Mouse (Mus musculus) macrophage (primary cell): Measurements from ENCODE around the gene Ube2j2. TPM values are rescaled to one million over a fixed set of nuclear protein-coding genes. Genes with fewer than 3 reads are reported as not detected.

Experiments
- H3K27ac ChIP-seq: fragments of 350-480 bp; formaldehyde crosslinking; 2 replicates; pipeline ENCODE4 v1.9.0; 2021
- H3K36me3 ChIP-seq: fragments of 350-480 bp; formaldehyde crosslinking; 2 replicates; pipeline ENCODE4 v1.9.0; 2021; ENCODE audit errors: inconsistent target
- H3K4me3 ChIP-seq: fragments of 350-480 bp; formaldehyde crosslinking; 2 replicates; pipeline ENCODE4 v1.9.0; 2021; ENCODE audit errors: inconsistent target
- H3K79me2 ChIP-seq: fragments of 350-480 bp; formaldehyde crosslinking; 2 replicates; pipeline ENCODE4 v1.9.0; 2021; ENCODE audit errors: inconsistent target
- WGBS: methylation state at CpG from one replicate; pipeline ENCODE4 v1.1.7; 2026; ENCODE audit warnings: inconsistent platforms; ENCODE audit not compliant: missing documents; 5-methylcytosine and 5-hydroxymethylcytosine counted together
- polyA plus RNA-seq: library from polyadenylated mRNA; stranded (reverse); fragments of 250-400 nt; gene quantifications from 3 replicates; pipeline ENCODE4 v1.2.4, GENCODE M21; 2018; ENCODE audit warnings: inconsistent platforms

Gene Ube2j2
- polyA plus RNA-seq, 1 experiment from 2014 or later, result 67.6 TPM

DNA sequence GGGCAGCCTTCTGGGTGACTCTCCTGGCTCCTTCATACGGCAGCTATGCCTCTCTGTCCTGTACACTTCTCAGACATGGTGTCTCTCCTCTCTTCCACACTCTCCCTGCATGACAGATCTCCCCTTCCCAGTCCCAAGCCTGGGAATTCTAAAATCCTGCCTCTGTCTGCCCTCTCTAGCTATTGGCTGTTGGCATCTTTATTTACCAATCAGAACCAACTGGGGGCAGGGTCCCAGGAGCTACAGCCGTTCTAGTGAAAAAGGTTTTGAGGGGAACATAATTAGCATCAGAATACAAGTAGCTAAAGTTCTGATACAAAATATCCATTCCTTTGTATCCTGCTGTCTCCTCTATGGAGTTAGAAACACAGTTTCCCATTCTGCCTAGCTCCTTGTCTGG, 40.2 kb downstream of the Ube2j2 start:
- no peaks in the 10 kb centered on the region for H3K79me2 ChIP-seq
- H3K27ac ChIP-seq, result no peak overlapping the region
- no peak overlapping the region for H3K4me3 ChIP-seq
- 48% methylated on average over 2 of the region's 2 CpGs for WGBS
- no peaks in the 10 kb centered on the region for H3K36me3 ChIP-seq

- Histone ChIP-seq H3K36me3 (peaks cover 4% of the 10 kb centered on the region; the same call in 1 of the 2 replicates), H3K4me3 (peak overlapping the region; percentile 10; the same call in 1 of the 2 replicates), H3K27ac (no peak overlapping the region), H3K79me2 (peaks cover 41% of the 10 kb centered on the region)
- WGBS, result 71% methylated on average over 22 of the region's 22 CpGs
Observed at GRCm38 (mm10) chr4:155991211-155991907, 47.7 kb downstream of the Ube2j2 start.

DNA sequence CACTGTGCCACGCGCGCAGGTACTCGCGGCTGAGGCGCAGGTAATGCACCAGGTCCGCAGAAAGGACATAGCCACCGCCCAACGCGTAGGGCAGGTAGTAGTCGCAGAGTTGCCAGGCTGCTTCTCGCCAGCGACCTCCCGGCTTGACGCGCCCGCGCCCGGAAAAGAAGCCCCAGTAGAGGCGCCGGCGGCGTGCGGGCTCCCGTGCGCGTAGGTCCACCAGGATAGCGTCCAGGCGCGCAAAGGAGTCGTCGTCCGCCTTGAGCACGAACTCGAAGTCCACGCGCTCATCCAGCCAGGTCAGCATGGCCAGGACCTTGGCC, 48.2 kb downstream of the Ube2j2 start:
- WGBS, result 15% methylated on average over 33 of the region's 37 CpGs
- Histone ChIP-seq H3K79me2 (peaks cover 46% of the 10 kb centered on the region), H3K4me3 (peak overlapping the region; percentile 10; the same call in 1 of the 2 replicates), H3K36me3 (peaks cover 9% of the 10 kb centered on the region; the same call in 1 of the 2 replicates), H3K27ac (no peak overlapping the region)

- under 1% methylated on average over 76 of the region's 99 CpGs for WGBS
- peaks cover 14% of the 10 kb centered on the region; the same call in 1 of the 2 replicates for H3K36me3 ChIP-seq
- H3K4me3 ChIP-seq, result peak within 1 kb of the TSS; percentile 96
- peaks cover 51% of the 10 kb centered on the region for H3K79me2 ChIP-seq
- peak within 1 kb of the TSS; percentile 84 for H3K27ac ChIP-seq
Observed at GRCm38 (mm10) chr4:155992241-155992905, 48.7 kb downstream of the Ube2j2 start, which contains the start of the genes B3galt6 and Sdf4. TSS of gene B3galt6 (minus strand) at chr4:155992649. TSS of gene Sdf4 (plus strand) at chr4:155992872.

DNA sequence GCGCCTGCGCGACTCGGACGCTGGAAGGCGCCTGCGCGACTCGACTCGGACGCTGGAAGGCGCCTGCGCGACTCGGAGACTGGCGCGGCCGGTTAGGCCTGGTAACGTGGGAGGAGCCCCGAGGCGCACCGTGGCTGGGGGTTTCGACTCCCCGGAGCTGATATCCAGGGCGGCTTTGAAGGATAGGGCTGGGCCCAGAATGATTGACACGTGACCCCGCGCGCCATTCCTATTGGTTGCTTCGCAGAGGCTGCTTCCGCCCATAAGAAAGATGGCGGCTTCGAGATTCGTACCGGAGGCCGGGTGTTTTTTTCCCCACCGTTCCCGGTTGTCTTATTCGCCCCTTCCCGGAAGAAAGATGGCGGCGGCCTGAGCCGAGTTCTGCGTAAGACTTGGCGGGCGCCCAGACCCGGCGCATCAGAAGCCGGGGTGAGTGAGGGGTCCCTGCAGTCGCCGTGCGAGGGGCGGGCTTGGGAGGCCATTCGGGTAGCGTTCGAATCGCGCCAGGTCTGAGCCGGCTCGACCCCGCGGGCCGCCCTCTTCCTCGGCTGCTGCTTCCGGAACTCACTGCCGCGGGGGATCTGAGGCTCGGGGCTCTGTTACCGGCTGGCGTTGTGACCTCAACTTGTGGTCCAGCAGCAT, 49.4 kb downstream of the Ube2j2 start:
- Histone ChIP-seq H3K27ac (peak overlapping the region; percentile 84), H3K79me2 (peaks cover 57% of the 10 kb centered on the region), H3K36me3 (peaks cover 21% of the 10 kb centered on the region; the same call in 1 of the 2 replicates), H3K4me3 (peak overlapping the region; percentile 96)
- WGBS, result under 1% methylated on average over 55 of the region's 70 CpGs

DNA sequence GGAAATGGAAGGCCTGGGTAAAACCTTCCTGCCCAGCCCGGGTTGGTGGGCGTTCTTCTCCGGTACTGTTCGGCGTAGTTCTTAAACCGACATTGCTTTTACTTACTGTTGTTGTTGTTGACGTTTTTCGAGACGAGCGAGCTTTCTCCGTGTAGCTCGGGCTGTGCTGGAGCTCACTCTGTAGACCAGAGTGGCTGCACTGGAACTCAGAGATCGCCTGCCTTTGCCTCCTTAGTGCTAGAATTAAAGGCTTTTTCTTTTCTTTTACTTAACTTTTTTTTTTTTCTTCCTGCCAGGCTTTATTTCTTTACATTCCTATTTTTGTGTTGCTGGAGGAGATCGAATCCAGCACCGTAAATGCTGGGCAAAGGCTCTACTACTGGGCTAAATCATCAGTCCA, 50.0 kb downstream of the Ube2j2 start:
- Histone ChIP-seq H3K27ac (peak overlapping the region; percentile 84), H3K4me3 (peak overlapping the region; percentile 96), H3K36me3 (peaks cover 25% of the 10 kb centered on the region; the same call in 1 of the 2 replicates), H3K79me2 (peaks cover 62% of the 10 kb centered on the region)
- WGBS, result 8% methylated on average over 15 of the region's 15 CpGs

DNA sequence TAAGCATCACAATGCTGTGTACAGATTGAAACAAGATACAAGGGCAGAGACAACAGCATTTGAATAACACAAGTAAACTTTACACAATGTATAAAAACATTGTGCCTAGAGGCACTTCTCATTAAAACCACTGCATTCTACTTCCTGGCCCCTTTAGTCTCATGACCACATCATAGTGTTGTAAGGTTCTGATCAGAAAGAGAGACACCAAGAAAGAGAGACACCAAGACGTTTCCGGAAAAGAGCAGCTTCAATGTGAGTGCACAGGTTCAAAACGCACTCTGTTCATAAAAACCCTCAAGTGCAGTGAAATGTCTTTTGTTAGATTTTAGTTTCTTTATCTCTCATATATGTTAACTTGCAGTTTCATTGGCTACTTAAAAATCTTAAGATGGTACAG, 60.5 kb downstream of the Ube2j2 start:
- H3K36me3 ChIP-seq, result peaks cover 91% of the 10 kb centered on the region
- H3K27ac ChIP-seq, result no peak overlapping the region
- H3K4me3 ChIP-seq, result no peak overlapping the region
- H3K79me2 ChIP-seq, result no peaks in the 10 kb centered on the region; the same call in 1 of the 2 replicates
- 96% methylated on average over 3 of the region's 3 CpGs for WGBS

GRCm38 (mm10) chr4:156008369-156008768, 64.7 kb downstream of the Ube2j2 start:
- Histone ChIP-seq H3K36me3 (peaks cover 89% of the 10 kb centered on the region), H3K27ac (no peak overlapping the region), H3K79me2 (no peaks in the 10 kb centered on the region), H3K4me3 (no peak overlapping the region)
- WGBS, result 93% methylated on average over 4 of the region's 4 CpGs

Other genes starting within 250 kb of the Ube2j2 start
- 1.1 to 1.9 TPM (median 1.4 TPM) in 3 replicates for gene Fndc10, start 249.5 kb upstream of the Ube2j2 start, polyA plus RNA-seq
- gene Ssu72, start 239.0 kb upstream of the Ube2j2 start, polyA plus RNA-seq, result 125 to 264 TPM (median 166 TPM) in 3 replicates
- 0.10 to 1.0 TPM (median 0.32 TPM) in 3 replicates for gene Tmem240, start 209.0 kb upstream of the Ube2j2 start, polyA plus RNA-seq
- gene Atad3a, start 182.7 kb upstream of the Ube2j2 start, polyA plus RNA-seq, result 11.3 to 32.7 TPM (median 12.1 TPM) in 3 replicates
- 0.09 to 0.10 TPM in 2 of 3 replicates, not detected in the other for gene Vwa1, start 169.1 kb upstream of the Ube2j2 start, polyA plus RNA-seq
- not detected in 3 replicates for gene Tmem88b, start 158.0 kb upstream of the Ube2j2 start, polyA plus RNA-seq
- not detected in 3 replicates for gene Ankrd65, start 153.4 kb upstream of the Ube2j2 start, polyA plus RNA-seq
- 60.1 to 101 TPM (median 65.9 TPM) in 3 replicates for gene Mrpl20, start 141.0 kb upstream of the Ube2j2 start, polyA plus RNA-seq
- 21.9 to 54.1 TPM (median 31.3 TPM) in 3 replicates for gene Ccnl2, start 131.3 kb upstream of the Ube2j2 start, polyA plus RNA-seq
- gene Aurkaip1, start 112.6 kb upstream of the Ube2j2 start, polyA plus RNA-seq, result 66.8 to 92.5 TPM (median 68.1 TPM) in 3 replicates
- 0.19 to 1.1 TPM (median 0.32 TPM) in 3 replicates for gene Mxra8, start 104.2 kb upstream of the Ube2j2 start, polyA plus RNA-seq
- 6.2 to 13.8 TPM (median 12.2 TPM) in 3 replicates for gene Dvl1, start 96.4 kb upstream of the Ube2j2 start, polyA plus RNA-seq
- 0.04 to 0.11 TPM in 2 of 3 replicates, not detected in the other for gene Tas1r3, start 80.5 kb upstream of the Ube2j2 start, polyA plus RNA-seq
- gene Cptp, start 74.4 kb upstream of the Ube2j2 start, polyA plus RNA-seq, result 6.6 to 11.4 TPM (median 8.7 TPM) in 3 replicates
- gene Ints11, start 74.3 kb upstream of the Ube2j2 start, polyA plus RNA-seq, result 11.2 to 22.1 TPM (median 18.6 TPM) in 3 replicates
- 12.4 to 21.3 TPM (median 17.4 TPM) in 3 replicates for gene Pusl1, start 52.0 kb upstream of the Ube2j2 start, polyA plus RNA-seq
- 8.2 to 8.7 TPM (median 8.3 TPM) in 3 replicates for gene Acap3, start 52.0 kb upstream of the Ube2j2 start, polyA plus RNA-seq
- 5.3 to 17.5 TPM (median 14.9 TPM) in 3 replicates for gene C1qtnf12, start 18.5 kb downstream of the Ube2j2 start, polyA plus RNA-seq
- 1.4 to 6.1 TPM (median 2.9 TPM) in 3 replicates for gene B3galt6, start 48.8 kb downstream of the Ube2j2 start, polyA plus RNA-seq
- 261 to 438 TPM (median 289 TPM) in 3 replicates for gene Sdf4, start 49.0 kb downstream of the Ube2j2 start, polyA plus RNA-seq
- gene Tnfrsf4, start 70.0 kb downstream of the Ube2j2 start, polyA plus RNA-seq, result 0.47 to 0.95 TPM (median 0.93 TPM) in 3 replicates
- gene Tnfrsf18, start 82.3 kb downstream of the Ube2j2 start, polyA plus RNA-seq, result 0.29 to 0.30 TPM in 2 of 3 replicates, not detected in the other
- gene Ttll10, start 115.6 kb downstream of the Ube2j2 start, polyA plus RNA-seq, result not detected in 3 replicates
- gene 9430015G10Rik, start 166.2 kb downstream of the Ube2j2 start, polyA plus RNA-seq, result 3.9 to 7.6 TPM (median 5.1 TPM) in 3 replicates
- not detected in 3 replicates for gene Rnf223, start 186.7 kb downstream of the Ube2j2 start, polyA plus RNA-seq